Mouse (Mus musculus) bone marrow macrophage, adult 2 months (primary cell): Measurements from ENCODE around the gene Ankib1.

ENCODE experiments used
- CTCF ChIP-seq: IDR thresholded peaks from 2 replicates; pipeline ENCODE4 v1.5.1; 2012; ENCODE audit warnings: low read depth, mild to moderate bottlenecking, low read length, moderate library complexity
- POLR2A ChIP-seq: IDR thresholded peaks from 2 replicates; pipeline ENCODE4 v1.6.1; 2012; ENCODE audit warnings: mild to moderate bottlenecking, low read depth, low read length, borderline replicate concordance

DNA sequence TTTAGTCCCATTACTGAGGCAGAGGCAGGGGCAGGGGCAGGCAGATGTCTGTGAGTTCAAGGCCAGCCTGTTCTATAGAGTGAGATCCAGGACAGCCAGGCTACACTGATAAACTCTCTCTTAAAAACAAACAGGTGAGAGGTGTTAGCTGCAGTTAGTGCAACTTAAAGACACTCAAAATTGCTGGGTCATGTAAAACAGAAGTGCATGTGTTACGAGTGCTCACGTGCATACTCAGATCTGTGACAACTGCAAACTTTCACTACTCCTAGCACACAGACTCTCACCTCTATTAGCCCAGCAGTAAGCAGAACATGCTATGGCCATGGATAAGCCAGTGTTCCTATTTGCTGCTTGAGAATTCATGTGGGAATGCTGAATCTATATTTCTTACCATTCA, 79.3 kb downstream of the Ankib1 start:
- TF ChIP-seq CTCF (no peak), POLR2A (no peak)
